Mouse (Mus musculus) megakaryocyte, embryonic 14.5 days (primary cell): Measurements from ENCODE around the gene Rad54l. TPM values are rescaled to one million over a fixed set of nuclear protein-coding genes. Genes with fewer than 3 reads are reported as not detected.

Experiments used
- H3K27me3 ChIP-seq: replicated peaks from 2 replicates; pipeline ENCODE3; 2012; ENCODE audit warnings: inconsistent platforms
- H3K36me3 ChIP-seq: replicated peaks from 2 replicates; pipeline ENCODE3; 2012; ENCODE audit warnings: low read length, inconsistent platforms, mixed read lengths
- H3K4me1 ChIP-seq: 2 replicates; pipeline ENCODE4 v1.6.1; 2012; ENCODE audit warnings: inconsistent platforms
- H3K4me3 ChIP-seq: replicated peaks from 2 replicates; pipeline ENCODE3; 2012; ENCODE audit warnings: moderate library complexity, mild to moderate bottlenecking, inconsistent platforms
- H3K9me3 ChIP-seq: 2 replicates; pipeline ENCODE4 v1.6.1; 2012; ENCODE audit warnings: inconsistent platforms
- FLI1 ChIP-seq: IDR thresholded peaks from 2 replicates; pipeline ENCODE4 v1.6.1; 2012; ENCODE audit warnings: low read length, inconsistent platforms, mixed read lengths
- GATA1 ChIP-seq: IDR thresholded peaks from 3 replicates; pipeline ENCODE4 v1.6.1; 2012; ENCODE audit warnings: mixed read lengths, low read length, inconsistent platforms, borderline replicate concordance
- polyA plus RNA-seq: library from polyadenylated mRNA; stranded (reverse); fragments of >175 nt; gene quantifications from 2 replicates; pipeline ENCODE4 v1.2.3, GENCODE M21; 2012; ENCODE audit warnings: low replicate concordance; ENCODE audit not compliant: insufficient read depth

Rad54l gene
- polyA plus RNA-seq = 0.75 TPM in 1 of 2 replicates, not detected in the other

- peak within 1 kb of the TSS; percentile 94 for H3K4me3 ChIP-seq
- no peak for TF ChIP-seq GATA1
- no peak for TF ChIP-seq FLI1
- peaks cover 24% of the 10 kb centered on the region for H3K36me3 ChIP-seq
- no peaks in the 10 kb centered on the region for H3K27me3 ChIP-seq
- no peaks in the 10 kb centered on the region for H3K9me3 ChIP-seq
- peaks cover 36% of the 10 kb centered on the region for H3K4me1 ChIP-seq
These were observed at the start of gene Rad54l, which contains the start of gene Pomgnt1 for GRCm38 (mm10) chr4:116123602-116124519. TSS of gene Rad54l (minus strand) at chr4:116123690. TSS of gene Pomgnt1 (plus strand) at chr4:116123840.

- TF ChIP-seq GATA1 (no peak), FLI1 (no peak)
- H3K4me3 ChIP-seq = no peak within 1 kb of the TSS
- H3K9me3 ChIP-seq = no peaks in the 10 kb centered on the region
These were observed 49.6 kb upstream of the Rad54l start, which contains the start of the genes 1700042G07Rik and Gm49337 for GRCm38 (mm10) chr4:116173072-116173471. TSS of gene 1700042G07Rik (plus strand) at chr4:116173372. TSS of gene Gm49337 (plus strand) at chr4:116173384.

GRCm38 (mm10) chr4:116169353-116169672 is 45.8 kb upstream of the Rad54l start:
- TF ChIP-seq GATA1 = no peak
- no peak for TF ChIP-seq FLI1
- H3K4me3 ChIP-seq = no peak overlapping the region

More at GRCm38 (mm10) chr4:116173072-116173471, 49.6 kb upstream of the Rad54l start, which contains the start of the genes 1700042G07Rik and Gm49337:
- Histone ChIP-seq H3K36me3 (no peaks in the 10 kb centered on the region), H3K4me1 (peaks cover 57% of the 10 kb centered on the region), H3K27me3 (peaks cover 21% of the 10 kb centered on the region)

GRCm38 (mm10) chr4:116168617-116169352 is 45.3 kb upstream of the Rad54l start:
- Histone ChIP-seq H3K4me3 (peak overlapping the region; percentile 78), H3K27me3 (peaks cover 12% of the 10 kb centered on the region), H3K9me3 (no peaks in the 10 kb centered on the region), H3K4me1 (peaks cover 39% of the 10 kb centered on the region), H3K36me3 (no peaks in the 10 kb centered on the region)
- no peak for TF ChIP-seq GATA1
- TF ChIP-seq FLI1 = no peak

More at GRCm38 (mm10) chr4:116169353-116169672, 45.8 kb upstream of the Rad54l start:
- Histone ChIP-seq H3K4me1 (peaks cover 42% of the 10 kb centered on the region), H3K36me3 (no peaks in the 10 kb centered on the region), H3K9me3 (no peaks in the 10 kb centered on the region), H3K27me3 (peaks cover 10% of the 10 kb centered on the region)

GRCm38 (mm10) chr4:116167404-116167803 is 43.9 kb upstream of the Rad54l start, which contains the start of gene Tspan1:
TSS of gene Tspan1 (minus strand) at chr4:116167601.
- TF ChIP-seq GATA1 (no peak), FLI1 (no peak)
- no peaks in the 10 kb centered on the region for H3K36me3 ChIP-seq
- peaks cover 48% of the 10 kb centered on the region for H3K4me1 ChIP-seq
- peak within 1 kb of the TSS; percentile 78 for H3K4me3 ChIP-seq
- no peaks in the 10 kb centered on the region for H3K9me3 ChIP-seq
- H3K27me3 ChIP-seq = peaks cover 10% of the 10 kb centered on the region

- Histone ChIP-seq H3K4me1 (peaks cover 60% of the 10 kb centered on the region), H3K9me3 (no peaks in the 10 kb centered on the region), H3K36me3 (peaks cover 1% of the 10 kb centered on the region), H3K27me3 (peaks cover 10% of the 10 kb centered on the region), H3K4me3 (no peak overlapping the region)
- TF ChIP-seq GATA1 (no peak), FLI1 (no peak)
These were observed 42.4 kb upstream of the Rad54l start for GRCm38 (mm10) chr4:116165708-116166407.

GRCm38 (mm10) chr4:116164759-116165554 is 41.5 kb upstream of the Rad54l start:
- no peak for TF ChIP-seq FLI1
- no peak for TF ChIP-seq GATA1
- Histone ChIP-seq H3K4me3 (no peak overlapping the region), H3K36me3 (peaks cover 7% of the 10 kb centered on the region), H3K9me3 (no peaks in the 10 kb centered on the region), H3K4me1 (peaks cover 65% of the 10 kb centered on the region), H3K27me3 (peaks cover 10% of the 10 kb centered on the region)

- Histone ChIP-seq H3K27me3 (peaks cover 10% of the 10 kb centered on the region), H3K4me1 (peaks cover 62% of the 10 kb centered on the region), H3K36me3 (peaks cover 31% of the 10 kb centered on the region), H3K4me3 (peak overlapping the region; percentile 79), H3K9me3 (no peaks in the 10 kb centered on the region)
- TF ChIP-seq GATA1 (no peak), FLI1 (no peak)
These were observed 38.7 kb upstream of the Rad54l start for GRCm38 (mm10) chr4:116162142-116162541.
